18 mouse cellular contexts compared by ENCODE assay signal in genomic region chr14:34946314-34946583, GRCm38 (mm10).
DNase-seq lines count a peak whose midpoint lies in the region; ATAC-seq and TF ChIP-seq lines count a peak whose summit lies in the region.
"Had no signal": no experiment of that assay in that cellular context is flagged by ENCODE, and none has a peak within 500 bp of the region (broad histone marks: within the 10 kb centered on the region; RNA-seq: fewer than 3 reads in every experiment).

No protein-coding gene starts in this region.

- no peak for DNase-seq in forebrain, embryonic 10.5 days (ENCODE audit: extremely low spot score, low spot score)
- DNase-seq in hindbrain, postnatal 0 days (ENCODE audit: low spot score), result no peak
- DNase-seq in midbrain, postnatal 0 days (ENCODE audit: low spot score), result no peak
- no peak for DNase-seq in B cell, adult 2 months
- DNase-seq: adrenal gland, postnatal 10 days; cerebellum, adult 11-12 months; cerebellum, adult 9-10 months; cerebellum, postnatal 25 days; gastrocnemius, postnatal 14 days; heart, adult 2 months; heart, postnatal 14 days had no signal

- no peak overlapping the region for H3K9ac ChIP-seq in forebrain, embryonic 13.5 days
- H3K9ac ChIP-seq in hindbrain, postnatal 0 days (replicated peaks; ENCODE audit: low read length), result no peak overlapping the region
- H3K9ac ChIP-seq in hindbrain, embryonic 16.5 days (ENCODE audit: low read depth, low read length), result no peak overlapping the region
- no peak overlapping the region for H3K9ac ChIP-seq in midbrain, embryonic 12.5 days (replicated peaks)
- no peak overlapping the region for H3K9ac ChIP-seq in midbrain, postnatal 0 days (replicated peaks; ENCODE audit: low read length, poor library complexity, severe bottlenecking)
- H3K9ac ChIP-seq: embryonic facial prominence, embryonic 12.5 days; forebrain, embryonic 12.5 days; heart, embryonic 15.5 days had no signal

- H3K36me3 ChIP-seq in forebrain, embryonic 13.5 days (ENCODE audit: poor library complexity, severe bottlenecking), result no peaks in the 10 kb centered on the region
- no peaks in the 10 kb centered on the region for H3K36me3 ChIP-seq in forebrain, embryonic 10.5 days (replicated peaks)
- H3K36me3 ChIP-seq in hindbrain, postnatal 0 days (ENCODE audit: insufficient read depth, low read length), result no peaks in the 10 kb centered on the region
- no peaks in the 10 kb centered on the region for H3K36me3 ChIP-seq in hindbrain, embryonic 16.5 days (ENCODE audit: control insufficient read depth, insufficient read depth, low read length)
- no peaks in the 10 kb centered on the region for H3K36me3 ChIP-seq in midbrain, embryonic 12.5 days
- H3K36me3 ChIP-seq in midbrain, postnatal 0 days (ENCODE audit: insufficient read depth, low read length), result no peaks in the 10 kb centered on the region
- H3K36me3 ChIP-seq: embryonic facial prominence, embryonic 12.5 days; forebrain, embryonic 12.5 days; heart, embryonic 15.5 days had no signal

- TF ChIP-seq CTCF in hindbrain, postnatal 0 days (IDR thresholded peaks at IDR 0.05; ENCODE audit: low read depth), result no peak
- no peak for TF ChIP-seq CTCF in midbrain, postnatal 0 days (IDR thresholded peaks at IDR 0.05)

- no peak overlapping the region for H3K4me3 ChIP-seq in forebrain, embryonic 13.5 days
- no peak overlapping the region for H3K4me3 ChIP-seq in forebrain, embryonic 10.5 days
- H3K4me3 ChIP-seq in hindbrain, postnatal 0 days (ENCODE audit: low read length), result no peak overlapping the region
- no peak overlapping the region for H3K4me3 ChIP-seq in hindbrain, embryonic 16.5 days (ENCODE audit: low read length)
- no peak overlapping the region for H3K4me3 ChIP-seq in midbrain, embryonic 12.5 days
- H3K4me3 ChIP-seq in midbrain, postnatal 0 days (ENCODE audit: low read depth, low read length), result no peak overlapping the region
- H3K4me3 ChIP-seq: embryonic facial prominence, embryonic 12.5 days; forebrain, embryonic 12.5 days; heart, adult 2 months; heart, embryonic 15.5 days had no signal

- no peak overlapping the region for H3K27ac ChIP-seq in forebrain, embryonic 13.5 days
- H3K27ac ChIP-seq in forebrain, embryonic 10.5 days, result no peak overlapping the region
- no peak overlapping the region for H3K27ac ChIP-seq in hindbrain, postnatal 0 days
- H3K27ac ChIP-seq in hindbrain, embryonic 16.5 days (ENCODE audit: low read depth, low read length), result no peak overlapping the region
- H3K27ac ChIP-seq in midbrain, embryonic 12.5 days (replicated peaks), result no peak overlapping the region
- H3K27ac ChIP-seq in midbrain, postnatal 0 days (ENCODE audit: low read depth, low read length), result no peak overlapping the region
- H3K27ac ChIP-seq: embryonic facial prominence, embryonic 12.5 days; forebrain, embryonic 12.5 days; heart, adult 2 months; heart, embryonic 15.5 days had no signal

- 89% methylated on average over 2 of the region's 2 CpGs for WGBS in forebrain, embryonic 13.5 days
- 95% methylated on average over 2 of the region's 2 CpGs for WGBS in forebrain, embryonic 10.5 days
- WGBS in hindbrain, postnatal 0 days, result 69% methylated on average over 2 of the region's 2 CpGs
- 77% methylated on average over 2 of the region's 2 CpGs for WGBS in hindbrain, embryonic 16.5 days
- WGBS in midbrain, embryonic 12.5 days, result 81% methylated on average over 2 of the region's 2 CpGs
- 45% methylated on average over 2 of the region's 2 CpGs for WGBS in midbrain, postnatal 0 days

- no peak overlapping the region for H3K4me2 ChIP-seq in forebrain, embryonic 13.5 days
- H3K4me2 ChIP-seq in hindbrain, postnatal 0 days (ENCODE audit: low read depth, low read length), result no peak overlapping the region
- no peak overlapping the region for H3K4me2 ChIP-seq in hindbrain, embryonic 16.5 days (ENCODE audit: low read length)
- no peak overlapping the region for H3K4me2 ChIP-seq in midbrain, embryonic 12.5 days (replicated peaks)
- no peak overlapping the region for H3K4me2 ChIP-seq in midbrain, postnatal 0 days (ENCODE audit: low read depth, low read length, poor library complexity, severe bottlenecking)
- H3K4me2 ChIP-seq: embryonic facial prominence, embryonic 12.5 days; forebrain, embryonic 12.5 days; heart, embryonic 11.5 days; heart, embryonic 15.5 days had no signal

- ATAC-seq in forebrain, embryonic 13.5 days, result peak; percentile 25
- 0 out of 2 replicates have a peak, but pooled peaks have one; percentile 2 for ATAC-seq in hindbrain, postnatal 0 days
- ATAC-seq in hindbrain, embryonic 16.5 days, result no peak
- peak; percentile 44 for ATAC-seq in midbrain, embryonic 12.5 days (ENCODE audit: low FRiP score, low read depth)
- ATAC-seq in midbrain, postnatal 0 days (ENCODE audit: low FRiP score), result no peak; the same call in 1 of the 2 replicates

- no peaks in the 10 kb centered on the region for H3K9me3 ChIP-seq in forebrain, embryonic 13.5 days (replicated peaks)
- no peaks in the 10 kb centered on the region for H3K9me3 ChIP-seq in forebrain, embryonic 10.5 days
- H3K9me3 ChIP-seq in hindbrain, postnatal 0 days (ENCODE audit: low read length), result no peaks in the 10 kb centered on the region
- no peaks in the 10 kb centered on the region for H3K9me3 ChIP-seq in hindbrain, embryonic 16.5 days (ENCODE audit: control insufficient read depth, low read length)
- H3K9me3 ChIP-seq in midbrain, embryonic 12.5 days, result no peaks in the 10 kb centered on the region
- H3K9me3 ChIP-seq in midbrain, postnatal 0 days (ENCODE audit: low read length), result no peaks in the 10 kb centered on the region
- H3K9me3 ChIP-seq: embryonic facial prominence, embryonic 12.5 days; forebrain, embryonic 12.5 days; heart, embryonic 15.5 days had no signal

- no peaks in the 10 kb centered on the region for H3K27me3 ChIP-seq in forebrain, embryonic 13.5 days
- no peaks in the 10 kb centered on the region for H3K27me3 ChIP-seq in forebrain, embryonic 10.5 days (ENCODE audit: poor library complexity, severe bottlenecking)
- no peaks in the 10 kb centered on the region for H3K27me3 ChIP-seq in hindbrain, postnatal 0 days (ENCODE audit: insufficient read depth, low read length)
- no peaks in the 10 kb centered on the region for H3K27me3 ChIP-seq in hindbrain, embryonic 16.5 days (replicated peaks; ENCODE audit: control insufficient read depth, insufficient read depth, low read length)
- H3K27me3 ChIP-seq in midbrain, embryonic 12.5 days, result no peaks in the 10 kb centered on the region
- no peaks in the 10 kb centered on the region for H3K27me3 ChIP-seq in midbrain, postnatal 0 days (ENCODE audit: insufficient read depth, low read length)
- H3K27me3 ChIP-seq: embryonic facial prominence, embryonic 12.5 days; forebrain, embryonic 12.5 days; heart, embryonic 15.5 days had no signal

- peaks cover 7% of the 10 kb centered on the region; the same call in 1 of the 2 replicates for H3K4me1 ChIP-seq in forebrain, embryonic 13.5 days
- no peaks in the 10 kb centered on the region for H3K4me1 ChIP-seq in forebrain, embryonic 10.5 days
- H3K4me1 ChIP-seq in hindbrain, postnatal 0 days (ENCODE audit: insufficient read depth, low read length), result peaks cover 6% of the 10 kb centered on the region
- no peaks in the 10 kb centered on the region; the same call in 1 of the 2 replicates for H3K4me1 ChIP-seq in hindbrain, embryonic 16.5 days (ENCODE audit: control insufficient read depth, insufficient read depth, low read depth, low read length)
- H3K4me1 ChIP-seq in midbrain, embryonic 12.5 days, result no peaks in the 10 kb centered on the region
- H3K4me1 ChIP-seq in midbrain, postnatal 0 days (ENCODE audit: insufficient read depth, low read length), result peaks cover 6% of the 10 kb centered on the region; the same call in 1 of the 2 replicates
- H3K4me1 ChIP-seq: embryonic facial prominence, embryonic 12.5 days; forebrain, embryonic 12.5 days; heart, embryonic 15.5 days had no signal

Comparison
In these comparisons a context has a peak if more than half of its experiments do, and no peak if none do; other contexts are left out.
1. ATAC-seq: peak in forebrain, embryonic 13.5 days (single experiment), hindbrain, postnatal 0 days (single experiment) and midbrain, embryonic 12.5 days (single experiment); none in hindbrain, embryonic 16.5 days (single experiment) and midbrain, postnatal 0 days (single experiment).